In genomic region chr10:116330458-116330857, GRCm38 (mm10) we compare ENCODE assay signal across 8 mouse cellular contexts. TPM values are rescaled to one million over a fixed set of nuclear protein-coding genes. Genes with fewer than 3 reads are reported as not detected.
DNase-seq lines count a peak whose midpoint lies in the region; ATAC-seq and TF ChIP-seq lines count a peak whose summit lies in the region.

No protein-coding gene starts in this region.

- peak; percentile 1 for DNase-seq in c-Kit-negative CD71-positive TER-119-positive erythroid progenitor cells, embryonic 14.5 days (ENCODE audit: low read depth, low spot score)
- DNase-seq in forebrain, embryonic 11.5 days (ENCODE audit: low spot score), result peak; percentile 84
- DNase-seq in heart, postnatal 14 days, result peak; percentile 71 to 87
- peak; percentile 54 for DNase-seq in large intestine, adult 2 months (ENCODE audit: low read depth, low spot score)
- peak; percentile 71 for DNase-seq in liver, postnatal 0 days
- peak; percentile 30 for DNase-seq in ovary, adult 18-20 months (ENCODE audit: low spot score)
- peak; percentile 77 for DNase-seq in thymus, postnatal 0 days (ENCODE audit: low spot score)

- H3K9me3 ChIP-seq in E14TG2a.4 (ENCODE audit: low read length), result no peaks in the 10 kb centered on the region
- H3K9me3 ChIP-seq in forebrain, embryonic 11.5 days (ENCODE audit: control insufficient read depth, low read length), result no peaks in the 10 kb centered on the region
- no peaks in the 10 kb centered on the region for H3K9me3 ChIP-seq in liver, postnatal 0 days (ENCODE audit: low read length)

- H3K4me2 ChIP-seq in forebrain, embryonic 11.5 days (ENCODE audit: low read depth, low read length, severe bottlenecking), result peak overlapping the region; percentile 43; the same call in 1 of the 2 replicates
- peak overlapping the region; percentile 43 for H3K4me2 ChIP-seq in liver, postnatal 0 days (ENCODE audit: low read depth, low read length)

- no peak for TF ChIP-seq EP300 in liver, postnatal 0 days (IDR thresholded peaks at IDR 0.05; ENCODE audit: low read depth)

- intact Hi-C loops in heart, postnatal 14 days (cut with DNase I), result loop anchor here (2.0 to 5.0 kb wide), 3 partner anchors 252 to 562 kb away; partner anchors contain the start of gene Cnot2

- no peak overlapping the region for H3K27ac ChIP-seq in forebrain, embryonic 11.5 days (ENCODE audit: low read depth, low read length)
- no peak overlapping the region for H3K27ac ChIP-seq in liver, postnatal 0 days (ENCODE audit: low read depth)

- H3K27me3 ChIP-seq in E14TG2a.4 (ENCODE audit: insufficient read depth, low read length), result peaks cover 20% of the 10 kb centered on the region
- H3K27me3 ChIP-seq in forebrain, embryonic 11.5 days (ENCODE audit: control insufficient read depth, insufficient read depth, low read length), result no peaks in the 10 kb centered on the region
- H3K27me3 ChIP-seq in liver, postnatal 0 days (ENCODE audit: insufficient read depth, low read length), result no peaks in the 10 kb centered on the region

- peaks cover 12% of the 10 kb centered on the region for H3K4me1 ChIP-seq in E14TG2a.4 (replicated peaks; ENCODE audit: low read depth, low read length)
- peaks cover 2% of the 10 kb centered on the region; the same call in 1 of the 2 replicates for H3K4me1 ChIP-seq in forebrain, embryonic 11.5 days (replicated peaks; ENCODE audit: control insufficient read depth, insufficient read depth, low read length)
- H3K4me1 ChIP-seq in liver, postnatal 0 days (ENCODE audit: insufficient read depth), result no peaks in the 10 kb centered on the region

- no peak overlapping the region for H3K4me3 ChIP-seq in E14TG2a.4 (replicated peaks; ENCODE audit: low read length)
- H3K4me3 ChIP-seq in forebrain, embryonic 11.5 days (ENCODE audit: low read depth, low read length), result peak overlapping the region; percentile 14; the same call in 1 of the 2 replicates
- H3K4me3 ChIP-seq in liver, postnatal 0 days (ENCODE audit: low read depth, low read length), result peak overlapping the region; percentile 3; the same call in 1 of the 2 replicates

- peak; percentile 72 for TF ChIP-seq CTCF in E14TG2a.4 (conservative IDR thresholded peaks at IDR 0.05; ENCODE audit: low read length)
- TF ChIP-seq CTCF in liver, postnatal 0 days (IDR thresholded peaks at IDR 0.05; ENCODE audit: low read depth), result peak; percentile 83

- peak; percentile 39 for ATAC-seq in forebrain, embryonic 11.5 days (replicated peaks; ENCODE audit: low FRiP score)
- no peak for ATAC-seq in liver, postnatal 0 days

- WGBS in forebrain, embryonic 11.5 days, result 11% methylated on average over 5 of the region's 5 CpGs
- WGBS in large intestine, adult 2 months, result 11% methylated on average over 5 of the region's 5 CpGs
- WGBS in liver, postnatal 0 days (ENCODE audit: insufficient replicate concordance), result 24% methylated on average over 5 of the region's 5 CpGs

- no peak overlapping the region for H3K9ac ChIP-seq in forebrain, embryonic 11.5 days (ENCODE audit: low read length)
- H3K9ac ChIP-seq in liver, postnatal 0 days (replicated peaks), result no peak overlapping the region

- H3K36me3 ChIP-seq in E14TG2a.4 (ENCODE audit: insufficient read depth, low read length), result no peaks in the 10 kb centered on the region
- no peaks in the 10 kb centered on the region for H3K36me3 ChIP-seq in forebrain, embryonic 11.5 days (ENCODE audit: control insufficient read depth, insufficient read depth, low read length)
- H3K36me3 ChIP-seq in liver, postnatal 0 days (replicated peaks; ENCODE audit: insufficient read depth, low read length), result no peaks in the 10 kb centered on the region

RNA-seq across cellular contexts. Expression of gene Ptprb, which starts 55.1 kb away (rescaled TPM):
- polyA plus RNA-seq in forebrain, embryonic 11.5 days (2014; fragmentation: Nextera tagmentation; extraction: Ambion mirVana), result 2.9 TPM in 2 replicates
- 100 to 1,000 TPM in 1 of 2 experiments, 10 to 100 TPM in 1; 99.2 to 103 TPM for total RNA-seq in heart, postnatal 14 days (2021)
- polyA plus RNA-seq in large intestine, adult 2 months (2012; rRNA removed), result 1.6 and 3.3 TPM in 2 replicates
- polyA plus RNA-seq in liver, postnatal 0 days (2015; fragmentation: Nextera tagmentation; extraction: Ambion mirVana), result 2.5 and 3.1 TPM in 2 replicates
- polyA plus RNA-seq in thymus, postnatal 0 days (2015; fragmentation: Nextera tagmentation; extraction: Ambion mirVana), result 1.1 and 1.7 TPM in 2 replicates

Comparison
In these comparisons a context has a peak if more than half of its experiments do, and no peak if none do; other contexts are left out.
1. DNase-seq: peak in every context shown above with its lines; median percentile 84 in forebrain, embryonic 11.5 days; 79 in heart, postnatal 14 days; 77 in thymus, postnatal 0 days; 71 in liver, postnatal 0 days; 54 in large intestine, adult 2 months; 30 in ovary, adult 18-20 months; 1 in c-Kit-negative CD71-positive TER-119-positive erythroid progenitor cells, embryonic 14.5 days.